Mouse (Mus musculus) embryonic fibroblast, embryonic 13.5 days (primary cell): ENCODE results near the gene Lnpep. TPM values are rescaled to one million over a fixed set of nuclear protein-coding genes. Genes with fewer than 3 reads are reported as not detected.

Source experiments
- H3K27ac ChIP-seq: 2 replicates; pipeline ENCODE4 v1.5.1; 2012; ENCODE audit warnings: low read length, control low read depth, inconsistent platforms; ENCODE audit not compliant: insufficient read depth
- H3K4me1 ChIP-seq: 2 replicates; pipeline ENCODE4 v1.6.1; 2011; ENCODE audit warnings: low read length; ENCODE audit not compliant: control insufficient read depth, insufficient read depth
- H3K4me3 ChIP-seq: 2 replicates; pipeline ENCODE4 v1.5.1; 2011; ENCODE audit warnings: mild to moderate bottlenecking, control low read depth, low read length; ENCODE audit not compliant: insufficient read depth
- CTCF ChIP-seq: IDR thresholded peaks from 2 replicates; pipeline ENCODE4 v1.5.1; 2011; ENCODE audit warnings: mild to moderate bottlenecking, control low read depth, low read length, moderate library complexity, borderline replicate concordance; ENCODE audit not compliant: insufficient read depth
- POLR2A ChIP-seq: IDR thresholded peaks from 2 replicates; pipeline ENCODE4 v1.6.1; 2011; ENCODE audit warnings: low read depth, mild to moderate bottlenecking, control low read depth, low read length, moderate library complexity
- polyA plus RNA-seq: library from polyadenylated mRNA; stranded (reverse); fragments of >200 nt; gene quantifications from 2 replicates; pipeline ENCODE4 v1.2.4, GENCODE M21; 2011; ENCODE audit warnings: low read depth; ENCODE audit not compliant: missing spikeins, insufficient read length

Lnpep gene
- polyA plus RNA-seq, 1 experiment = 78.7 TPM

GRCm38 (mm10) chr17:17627558-17627957, 2.7 kb upstream of the Lnpep start:
- Histone ChIP-seq H3K27ac (no peak overlapping the region), H3K4me3 (no peak overlapping the region), H3K4me1 (no peaks in the 10 kb centered on the region; the same call in 1 of the 2 replicates)
- TF ChIP-seq CTCF (no peak), POLR2A (no peak)

GRCm38 (mm10) chr17:17625887-17626679, 1.2 kb upstream of the Lnpep start:
- TF ChIP-seq CTCF (no peak), POLR2A (no peak)
- Histone ChIP-seq H3K4me1 (peaks cover 2% of the 10 kb centered on the region; the same call in 1 of the 2 replicates), H3K27ac (peak overlapping the region; percentile 93), H3K4me3 (peak overlapping the region; percentile 98)

GRCm38 (mm10) chr17:17624421-17624956, 361 bp downstream of the Lnpep start:
- peak; percentile 79 for TF ChIP-seq POLR2A
- no peak for TF ChIP-seq CTCF
- Histone ChIP-seq H3K27ac (peak overlapping the region; percentile 93), H3K4me1 (peaks cover 2% of the 10 kb centered on the region; the same call in 1 of the 2 replicates), H3K4me3 (peak overlapping the region; percentile 98)

- Histone ChIP-seq H3K27ac (peak overlapping the region; percentile 72), H3K4me3 (peak overlapping the region; percentile 98), H3K4me1 (peaks cover 2% of the 10 kb centered on the region; the same call in 1 of the 2 replicates)
- TF ChIP-seq CTCF (no peak), POLR2A (peak; percentile 17; the same call in 1 of the 2 replicates)
Measured at GRCm38 (mm10) chr17:17623890-17624420, 895 bp downstream of the Lnpep start.

GRCm38 (mm10) chr17:17623221-17623889, 1.5 kb downstream of the Lnpep start:
- Histone ChIP-seq H3K4me3 (peak overlapping the region; percentile 98), H3K4me1 (peaks cover 2% of the 10 kb centered on the region), H3K27ac (peak overlapping the region; percentile 72)
- TF ChIP-seq POLR2A = no peak
- no peak for TF ChIP-seq CTCF

- TF ChIP-seq POLR2A (no peak), CTCF (no peak)
- H3K4me3 ChIP-seq = no peak overlapping the region
- H3K4me1 ChIP-seq = peaks cover 9% of the 10 kb centered on the region
- H3K27ac ChIP-seq = no peak overlapping the region
Measured at GRCm38 (mm10) chr17:17622576-17622975, 2.3 kb downstream of the Lnpep start.

GRCm38 (mm10) chr17:17621586-17621985, 3.3 kb downstream of the Lnpep start:
- Histone ChIP-seq H3K4me3 (no peak overlapping the region), H3K27ac (peak overlapping the region; percentile 21; the same call in 1 of the 2 replicates), H3K4me1 (peaks cover 9% of the 10 kb centered on the region)
- TF ChIP-seq POLR2A = no peak
- no peak for TF ChIP-seq CTCF

GRCm38 (mm10) chr17:17618463-17618862, 6.4 kb downstream of the Lnpep start:
- peak overlapping the region; percentile 90 for H3K27ac ChIP-seq
- H3K4me3 ChIP-seq = no peak overlapping the region
- peaks cover 9% of the 10 kb centered on the region; the same call in 1 of the 2 replicates for H3K4me1 ChIP-seq
- TF ChIP-seq POLR2A (no peak), CTCF (no peak)

- TF ChIP-seq CTCF = no peak
- TF ChIP-seq POLR2A = no peak
- Histone ChIP-seq H3K4me3 (no peak overlapping the region), H3K27ac (peak overlapping the region; percentile 90; the same call in 1 of the 2 replicates), H3K4me1 (peaks cover 9% of the 10 kb centered on the region; the same call in 1 of the 2 replicates)
Measured at GRCm38 (mm10) chr17:17617440-17618204, 7.2 kb downstream of the Lnpep start.
